Mouse (Mus musculus): ENCODE measurements at regions not wholly inside any gene's neighbourhood (a gene's known extent, or its start where the extent isn't known, plus 50 kb on each side); places are given as distances from the start of the nearest gene placed in this dataset.

DNA sequence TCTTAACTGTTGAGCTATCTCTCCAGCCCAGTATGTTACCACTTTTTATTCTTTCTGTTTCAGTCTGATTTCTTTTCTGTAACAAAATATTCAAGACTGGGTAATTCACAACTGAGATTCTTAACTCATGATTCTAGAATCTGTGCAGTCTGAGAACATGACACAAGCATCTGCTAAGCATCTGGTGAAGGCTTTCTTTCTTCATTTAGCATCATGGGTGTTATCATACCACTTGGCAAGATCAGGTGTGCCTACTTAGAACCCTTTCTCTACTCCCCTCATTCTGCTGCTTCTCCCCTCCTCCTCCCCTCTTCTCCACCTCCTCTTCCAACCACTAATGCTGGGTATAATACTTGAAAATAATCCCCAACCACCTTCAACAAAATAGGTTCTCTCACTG is 62.1 kb upstream of the Pfn2 start:
- DNase-seq (ENCODE audit: low spot score in 2 of 2), result no peak

DNA sequence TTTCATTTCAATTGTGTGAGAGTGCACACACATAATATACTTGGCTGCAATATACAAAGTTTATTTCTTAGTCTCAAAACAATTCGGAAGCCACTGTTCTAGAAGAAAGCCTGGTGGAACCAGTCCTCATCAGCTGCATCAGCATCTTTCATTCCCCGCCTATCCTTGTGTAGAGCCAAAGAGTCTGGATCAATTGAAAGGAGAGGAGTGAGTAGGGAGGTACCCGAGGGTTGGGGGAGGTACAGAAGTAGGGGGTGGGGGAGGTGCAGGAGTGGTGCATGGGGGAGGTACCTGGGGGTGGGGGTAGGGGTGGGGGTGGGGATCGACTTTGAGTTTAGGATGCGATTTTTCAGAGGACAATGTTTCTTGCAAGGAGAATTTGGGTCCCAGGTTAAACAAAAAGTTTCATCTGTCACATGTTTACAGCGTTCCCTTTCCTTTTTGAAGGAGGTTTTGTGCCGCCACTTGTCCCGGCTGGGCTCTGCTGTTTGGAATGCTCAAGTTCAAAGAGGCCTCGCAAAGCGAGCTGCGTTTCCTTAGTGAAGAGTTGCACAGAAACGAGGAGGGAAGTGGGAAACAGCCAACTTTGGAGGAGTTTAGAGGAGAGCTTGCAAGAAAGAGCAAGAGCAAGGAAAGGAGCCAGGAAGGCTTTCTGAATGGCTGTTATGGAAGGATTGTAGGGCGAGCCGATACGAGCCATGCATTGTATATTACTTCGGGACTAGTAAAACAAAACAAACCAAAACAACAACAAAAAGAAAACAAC is 64.1 kb upstream of the Pfn2 start:
- DNase-seq (ENCODE audit: low spot score in 2 of 2), result no peak

DNA sequence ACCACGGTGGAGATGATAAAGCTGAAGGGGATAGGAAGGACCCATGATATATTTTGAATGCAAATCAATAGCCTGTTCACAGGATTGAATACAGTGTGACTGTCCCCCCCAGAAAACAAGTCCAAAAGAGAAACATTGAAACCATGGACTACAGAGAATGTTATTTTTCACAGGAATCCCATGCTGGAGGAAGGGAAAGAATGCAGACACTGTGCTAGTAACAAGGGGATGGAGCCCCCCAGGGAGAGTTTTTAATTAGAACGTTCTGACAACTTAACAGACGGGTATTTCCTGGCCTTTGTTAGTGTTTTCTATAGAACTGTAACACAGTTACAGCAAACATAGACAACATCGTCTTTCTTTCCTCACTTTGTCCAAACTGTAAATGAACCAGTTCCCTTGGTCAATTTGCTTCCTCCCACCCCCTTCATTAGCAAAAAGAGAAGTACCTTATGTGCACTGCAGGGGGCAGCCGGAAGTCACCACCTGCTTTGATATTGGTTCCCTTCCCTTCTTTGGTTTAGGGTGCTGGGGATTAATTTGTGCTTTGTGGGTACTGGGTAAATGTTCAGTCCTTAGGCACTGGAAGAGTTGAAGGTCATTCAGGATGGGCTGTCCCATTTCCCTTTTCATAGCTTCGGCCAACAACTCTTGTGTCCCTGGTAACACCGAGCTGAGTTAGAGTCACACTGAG is 64.9 kb upstream of the Pfn2 start:
- no peak for DNase-seq (ENCODE audit: low spot score in 2 of 2)

DNA sequence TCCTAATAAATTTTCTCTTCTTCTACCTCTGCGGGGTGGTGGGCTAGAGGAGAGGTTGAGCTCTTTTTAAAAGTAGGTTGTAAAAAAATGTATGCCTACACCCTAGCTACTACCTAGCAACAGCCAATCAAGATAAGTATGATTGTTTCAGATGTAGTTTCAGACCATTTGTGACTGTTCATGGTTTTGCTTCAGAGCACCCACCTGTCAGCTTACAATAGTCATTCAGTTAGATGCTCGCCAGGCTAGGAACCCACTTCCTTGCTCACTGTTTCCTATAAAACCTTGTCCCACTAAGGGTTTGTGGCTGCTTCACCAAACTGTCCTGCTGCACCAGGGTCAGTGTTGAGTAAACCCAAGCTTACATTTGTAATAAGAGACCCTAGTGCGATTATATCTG is 66.8 kb upstream of the Pfn2 start:
- no peak for DNase-seq (ENCODE audit: low spot score in 2 of 2)

DNA sequence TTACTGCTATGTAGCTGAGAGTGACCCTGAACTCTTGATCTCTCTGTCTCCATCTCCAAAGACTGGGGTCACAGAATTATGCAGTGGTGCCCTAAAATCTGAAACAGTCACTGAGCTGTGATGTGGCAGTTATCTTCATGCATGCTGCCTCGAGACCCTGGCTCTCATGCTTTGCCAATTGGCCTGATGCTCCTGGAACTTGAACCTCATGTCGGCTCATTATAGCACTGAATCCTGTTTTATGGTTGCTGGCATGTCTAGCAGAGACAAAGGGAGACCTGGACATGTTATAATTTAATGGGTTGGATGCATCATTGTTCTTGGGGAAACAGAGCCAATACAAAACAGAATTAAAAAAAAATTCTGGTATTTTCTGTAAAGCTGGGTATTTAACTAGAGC is 71.0 kb upstream of the Pfn2 start:
- DNase-seq (ENCODE audit: low spot score in 2 of 2), result no peak

DNA sequence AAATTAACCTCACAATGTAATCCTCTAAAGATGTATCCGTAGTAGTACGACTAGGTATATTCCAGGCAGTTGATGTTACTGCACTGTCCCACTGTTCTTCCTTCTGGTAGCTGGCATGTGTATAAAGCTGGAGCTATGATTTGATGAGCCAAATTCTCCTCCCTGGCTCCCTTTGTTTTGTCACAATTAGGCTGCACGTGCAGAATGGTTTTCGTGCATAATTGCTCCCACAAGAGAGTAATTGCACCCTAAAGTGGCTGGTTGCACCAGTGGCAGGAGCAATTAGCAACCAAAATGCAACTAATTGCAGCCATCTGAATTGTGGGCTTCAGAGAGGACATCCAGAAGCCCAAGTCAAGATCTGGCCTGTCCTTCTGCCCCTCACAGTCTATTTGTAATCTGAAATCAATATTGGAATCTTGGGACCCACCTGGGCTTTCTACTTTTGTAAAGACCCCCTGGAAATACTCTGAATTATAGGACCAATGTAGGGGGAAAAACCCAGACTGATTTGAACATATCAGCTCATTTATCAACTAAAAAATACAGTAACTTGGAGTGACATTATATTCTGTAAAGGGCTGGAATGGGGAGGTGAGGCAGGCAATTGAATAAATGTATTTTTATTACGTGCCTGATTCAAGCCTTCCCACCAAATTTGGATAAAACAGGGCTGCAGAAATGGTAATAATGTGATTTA is 71.7 kb upstream of the Pfn2 start:
- no peak for DNase-seq (ENCODE audit: low spot score in 2 of 2)

DNA sequence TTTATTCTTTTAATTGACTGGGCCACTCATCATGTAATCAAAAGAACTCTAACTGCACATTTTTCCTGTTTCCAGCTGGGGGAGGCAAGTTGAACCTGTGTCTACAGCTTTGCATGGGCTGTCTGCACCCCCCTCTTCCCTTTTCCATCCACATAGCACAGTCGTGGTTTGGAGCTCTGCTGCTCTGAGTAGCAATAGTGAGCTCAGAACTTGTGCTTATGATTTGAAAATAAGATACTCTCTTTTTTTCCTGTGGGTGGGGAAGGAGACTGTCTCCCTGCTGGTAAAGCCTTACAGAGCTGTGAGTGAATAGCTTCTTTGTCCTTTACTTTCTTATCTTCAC is 72.2 kb upstream of the Pfn2 start:
- no peak for DNase-seq (ENCODE audit: low spot score in 2 of 2)

DNA sequence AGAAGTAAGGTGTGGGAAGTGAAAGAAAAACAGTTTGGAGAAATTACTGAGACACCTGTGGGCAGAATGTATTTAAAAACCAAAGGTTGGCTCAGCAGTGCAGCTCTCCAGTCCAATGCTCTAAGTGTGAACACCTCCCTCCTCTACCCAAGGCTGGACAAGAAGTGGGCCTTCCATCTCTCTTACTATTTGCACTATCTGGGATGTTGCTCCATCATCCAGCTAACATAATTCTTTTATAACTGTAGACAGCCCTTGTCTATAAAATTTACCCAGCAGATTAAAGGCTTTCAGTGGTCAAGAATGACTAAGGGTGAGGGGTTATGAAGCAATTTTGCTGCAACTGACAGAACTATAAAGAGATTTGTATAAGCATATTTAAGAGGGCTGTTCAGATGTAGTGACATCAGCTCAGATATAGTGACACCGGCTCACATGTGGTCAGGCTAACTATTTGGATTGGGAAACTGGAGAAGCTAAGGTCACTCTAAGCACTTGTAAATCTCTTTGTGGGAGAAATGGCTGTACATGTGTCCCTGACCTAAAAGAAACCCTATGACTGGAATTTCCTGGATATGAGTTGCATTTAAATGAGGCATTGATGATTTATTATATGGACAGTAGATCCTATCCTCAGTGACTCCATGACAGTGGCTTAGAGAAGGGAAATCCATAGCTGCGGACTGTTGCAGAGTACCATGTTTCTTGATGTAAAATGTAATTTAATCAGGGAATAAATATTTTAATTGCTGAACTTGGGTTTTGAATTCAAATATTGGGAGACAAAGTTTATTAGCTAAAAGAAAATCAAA is 73.4 kb upstream of the Pfn2 start:
- DNase-seq (ENCODE audit: low spot score in 2 of 2), result no peak

DNA sequence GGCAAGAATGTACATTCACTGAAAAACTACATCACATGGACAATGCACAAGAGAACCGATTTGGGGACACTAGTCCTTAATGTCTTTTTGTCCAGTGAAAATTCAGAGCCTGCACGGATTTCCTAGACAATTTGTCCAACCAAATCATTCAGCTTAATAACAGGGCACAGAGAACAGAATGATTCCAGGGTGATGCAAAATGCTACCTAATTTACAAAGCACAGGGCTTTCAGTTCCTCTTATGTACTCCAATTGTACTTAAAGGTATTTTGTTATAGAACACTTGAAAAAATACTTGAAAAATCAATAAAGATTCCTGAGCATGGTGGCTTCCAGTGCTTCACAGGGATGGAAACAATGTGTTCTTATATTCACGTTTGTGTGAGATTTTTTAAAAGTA is 75.2 kb upstream of the Pfn2 start:
- no peak for DNase-seq (ENCODE audit: low spot score in 2 of 2)

DNA sequence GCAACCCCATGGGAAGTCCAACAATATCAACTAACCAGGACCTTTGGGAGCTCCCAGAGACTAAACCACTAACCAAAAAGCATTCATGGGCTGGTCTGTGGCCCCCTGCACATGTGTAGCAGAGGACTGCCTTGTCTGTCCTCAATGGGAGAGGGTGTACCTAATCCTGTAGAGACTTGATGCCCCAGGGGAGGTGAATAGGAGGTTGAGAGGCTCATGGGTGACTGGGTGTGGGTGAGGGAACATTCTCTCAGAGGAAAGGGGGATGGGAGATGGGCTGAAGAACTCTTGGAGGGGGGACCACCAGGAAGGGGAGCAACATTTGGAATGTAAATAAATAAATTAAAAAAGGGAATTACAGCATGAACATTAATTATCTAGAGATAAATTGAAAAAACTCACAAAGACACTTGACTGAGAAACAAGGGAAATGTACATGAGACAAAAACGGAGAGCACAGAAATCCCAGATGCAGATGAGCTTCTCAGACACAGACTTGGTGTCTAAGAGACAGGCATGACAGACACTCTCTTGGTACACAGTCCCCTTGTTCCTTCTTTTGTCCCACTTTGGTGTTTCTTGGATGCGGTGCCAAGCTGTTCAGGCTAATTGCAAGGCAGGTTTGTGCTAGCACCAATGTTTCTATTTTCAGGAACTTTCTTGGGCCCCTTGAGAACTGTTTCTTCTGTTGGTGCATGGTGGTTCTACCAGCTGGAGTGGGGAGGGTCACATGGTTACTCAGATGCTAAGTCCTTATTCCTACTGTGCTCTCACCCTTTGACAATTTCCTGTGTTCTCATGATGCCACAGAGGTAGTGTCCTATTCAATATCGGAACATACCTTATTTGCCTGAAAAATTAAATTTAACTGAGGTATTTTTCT is 85.0 kb upstream of the Pfn2 start:
- no peak for DNase-seq (ENCODE audit: low spot score in 2 of 2)

DNA sequence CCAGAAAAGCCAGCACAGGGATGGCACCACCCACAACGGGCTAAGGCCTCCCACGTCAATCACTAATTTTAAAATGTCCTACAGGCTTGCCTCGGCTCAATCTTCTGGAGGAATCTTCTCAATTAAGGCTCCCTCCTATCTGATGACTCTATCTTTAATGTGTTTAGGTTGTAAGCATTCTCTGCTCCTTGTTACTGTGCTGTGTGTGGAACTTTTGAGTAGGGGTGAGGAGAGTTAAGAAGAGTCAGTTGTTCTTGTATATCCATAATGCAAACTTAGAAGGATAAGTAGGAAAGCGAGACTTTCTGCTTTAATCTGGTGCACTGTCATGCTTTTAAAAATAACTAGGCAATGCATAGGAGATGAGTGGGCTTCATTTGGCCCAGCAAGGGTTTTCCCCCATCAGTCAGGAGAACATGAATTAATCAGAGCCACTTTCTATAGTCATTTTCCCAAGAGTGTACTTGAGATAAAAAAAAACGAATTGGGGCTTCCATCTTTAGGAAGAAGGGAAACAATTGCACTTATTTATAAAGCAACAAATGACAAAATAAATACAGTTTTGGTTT is 87.2 kb upstream of the Pfn2 start:
- no peak for DNase-seq (ENCODE audit: low spot score in 2 of 2)

DNA sequence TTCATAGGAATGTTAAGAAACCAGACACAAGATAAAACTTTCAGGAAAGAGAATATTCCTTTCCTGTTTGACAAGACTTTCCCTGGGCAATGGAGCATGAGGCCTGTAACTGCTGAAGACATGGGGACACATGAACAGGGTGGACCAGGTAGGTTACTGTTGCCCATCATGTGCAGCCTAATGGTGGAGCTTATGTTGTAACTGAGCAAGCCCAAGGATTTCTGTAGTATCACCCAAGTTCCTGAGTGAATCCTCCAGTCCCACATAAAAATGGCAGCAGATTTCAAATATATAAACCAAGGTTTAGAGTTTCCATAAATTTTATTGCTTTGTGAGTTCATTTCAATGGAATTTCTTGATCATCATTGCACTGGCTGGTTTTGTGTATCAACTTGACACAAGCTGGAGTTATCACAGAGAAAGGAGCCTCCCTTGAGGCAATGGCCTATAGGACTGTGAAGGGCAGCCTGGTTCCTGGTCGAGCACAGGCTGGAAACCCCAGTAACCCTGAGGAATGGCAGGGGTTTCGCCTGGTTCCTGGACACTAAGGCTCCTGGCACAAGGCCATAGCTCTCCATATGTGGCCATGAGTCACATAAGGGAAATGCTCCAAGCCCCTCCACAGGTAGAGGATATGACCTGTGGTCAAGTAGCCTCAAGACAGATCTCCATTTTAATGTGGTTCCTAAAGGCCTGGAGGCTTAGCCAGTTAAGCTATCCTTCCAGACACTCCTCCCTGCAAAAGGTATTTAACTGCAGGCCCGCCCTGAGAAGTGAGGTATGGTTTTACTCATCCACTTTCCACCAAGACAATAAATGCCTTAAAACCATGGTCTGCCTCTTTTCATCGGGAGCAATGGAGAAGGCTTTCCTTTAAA is 92.9 kb upstream of the Pfn2 start:
- no peak for DNase-seq (ENCODE audit: low spot score in 2 of 2)

DNA sequence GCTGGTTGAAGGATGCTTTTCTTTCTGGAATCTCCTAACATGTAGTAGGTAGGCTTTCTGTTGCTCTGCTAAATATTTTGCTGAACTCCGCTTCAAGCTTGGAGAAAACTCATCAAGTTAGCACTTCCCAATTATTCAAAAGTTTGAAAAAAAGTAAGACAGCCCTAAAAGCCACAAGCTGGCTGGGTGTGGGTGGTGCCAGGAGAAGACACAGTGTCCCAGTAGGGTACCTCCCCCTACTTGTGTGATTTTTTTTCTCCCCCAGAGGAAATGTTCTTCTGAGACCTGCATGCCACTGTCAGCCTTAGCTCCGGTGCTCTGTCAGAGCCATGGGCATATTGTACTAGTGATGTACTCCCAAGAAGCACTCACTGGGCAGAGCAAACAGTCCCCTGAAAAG is 96.8 kb upstream of the Pfn2 start:
- no peak for DNase-seq (ENCODE audit: low spot score in 2 of 2)

DNA sequence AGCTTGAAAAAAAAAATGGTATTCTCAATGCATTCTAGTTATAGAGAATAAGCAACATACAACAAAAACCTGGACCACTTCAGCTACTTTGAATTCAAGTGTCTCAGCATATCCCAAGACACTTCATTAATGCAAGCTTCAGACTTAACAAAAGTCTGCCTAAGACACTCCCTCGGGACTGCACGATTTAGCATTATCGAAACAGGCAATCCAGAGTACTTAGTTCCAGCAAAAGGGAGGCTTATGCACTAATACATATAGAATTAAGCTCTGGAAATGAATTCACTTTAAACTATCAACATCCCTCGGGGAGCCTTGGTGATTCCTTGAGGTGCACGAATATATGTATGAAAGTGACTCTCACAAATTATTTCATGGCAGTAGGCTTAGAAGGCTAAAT is 97.9 kb upstream of the Pfn2 start:
- no peak for DNase-seq (ENCODE audit: low spot score in 2 of 2)

DNA sequence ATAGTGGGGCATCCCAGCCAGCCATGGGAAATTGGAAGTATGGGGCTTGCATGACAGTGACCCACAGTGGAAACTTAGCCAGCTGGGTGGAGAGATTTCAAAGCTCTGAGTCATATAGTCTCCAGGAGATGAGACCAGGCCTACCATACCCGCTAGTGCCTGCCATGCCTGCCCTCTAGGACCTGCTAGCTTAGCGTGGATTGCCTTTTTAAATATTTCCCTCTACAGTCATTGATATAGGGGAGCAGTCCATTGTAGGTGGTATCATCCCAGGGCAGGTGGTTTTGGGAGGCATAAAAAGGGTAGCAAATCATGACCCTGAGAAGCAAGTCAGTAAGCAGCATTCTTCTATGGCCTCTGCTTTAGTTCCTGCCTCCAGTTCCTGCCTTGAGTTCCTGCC is 99.5 kb upstream of the Pfn2 start:
- no peak for DNase-seq (ENCODE audit: low spot score in 2 of 2)

DNA sequence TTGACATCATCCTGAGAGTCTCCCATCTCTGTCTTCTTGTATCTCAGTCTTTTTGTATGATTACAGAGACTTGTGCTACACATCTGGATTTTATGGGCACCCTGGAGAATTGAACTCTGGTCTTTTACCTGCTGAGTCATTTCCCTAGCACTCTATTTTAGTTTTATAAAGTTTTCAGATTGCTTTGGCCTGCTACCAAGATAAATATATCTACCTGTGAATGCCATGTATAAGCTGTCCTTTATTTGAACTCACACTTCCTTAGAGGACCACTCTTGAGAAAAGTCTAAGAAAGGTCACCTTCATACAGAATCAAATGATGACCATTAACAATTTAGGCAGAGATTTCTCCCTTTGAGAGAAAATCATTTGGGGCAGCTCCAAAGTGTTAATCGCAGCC is 100.8 kb upstream of the Pfn2 start:
- DNase-seq (ENCODE audit: low spot score in 2 of 2), result no peak

DNA sequence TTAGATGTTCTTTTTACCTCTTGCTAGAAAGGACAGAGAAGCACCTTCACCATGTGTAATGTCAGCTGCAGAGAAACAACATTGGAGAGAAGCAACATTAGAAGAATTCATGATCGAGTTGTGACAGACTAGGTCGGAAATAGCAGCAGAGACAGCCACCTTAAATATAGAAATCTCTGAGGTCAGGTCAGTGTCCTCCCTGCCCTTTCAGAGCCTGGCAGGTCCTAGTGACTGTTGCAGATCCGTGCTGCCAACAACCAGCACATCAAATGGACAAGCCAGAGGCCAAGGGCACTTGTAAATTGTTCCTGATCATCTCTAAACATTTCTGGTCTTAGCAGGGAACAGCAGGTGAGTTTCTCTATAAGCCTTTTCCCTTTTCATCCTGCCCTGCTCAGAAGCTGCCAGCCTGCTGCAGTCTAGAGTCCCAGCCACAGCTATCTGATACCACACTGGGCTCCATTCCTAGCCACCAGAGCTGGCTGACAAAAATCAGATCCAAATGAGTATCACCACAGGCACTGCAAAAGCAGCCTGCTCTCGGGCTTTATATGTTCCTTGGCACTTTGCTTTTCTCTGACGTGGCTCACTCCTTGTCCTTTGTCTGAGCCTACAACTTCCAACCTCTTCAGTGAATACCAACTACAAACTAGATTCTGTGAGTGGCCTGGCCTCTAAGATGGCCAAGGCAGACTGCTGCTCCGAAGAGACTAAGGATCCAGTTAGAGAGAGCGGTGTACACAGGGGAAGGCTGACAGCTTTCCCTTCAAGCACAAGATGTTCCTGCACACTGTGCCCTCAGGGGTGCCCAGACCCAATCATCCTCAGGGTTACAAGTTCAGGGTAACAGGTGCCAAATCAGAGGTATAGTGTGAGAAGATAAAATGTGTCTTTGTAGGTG is 102.8 kb upstream of the Pfn2 start:
- DNase-seq (ENCODE audit: low spot score in 2 of 2), result no peak

DNA sequence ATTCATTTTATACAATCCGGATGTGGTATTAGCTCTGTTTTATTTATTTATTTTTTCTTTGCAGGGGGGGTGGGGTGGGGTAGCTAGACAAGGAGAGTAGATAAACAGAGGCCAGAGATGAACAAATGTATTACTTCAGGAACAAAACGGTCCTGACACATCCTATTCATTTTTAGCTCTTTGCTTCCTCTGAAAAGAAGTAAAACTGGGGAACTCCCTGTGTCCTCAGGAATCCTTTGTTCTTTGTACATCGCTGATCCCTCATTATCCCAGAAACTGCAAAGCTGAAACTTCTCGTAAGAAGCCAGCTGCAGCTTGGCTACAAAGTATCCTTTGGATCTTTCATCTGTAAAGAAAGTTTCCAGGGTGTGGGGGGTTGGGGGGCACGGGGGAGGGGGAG is 103.6 kb upstream of the Pfn2 start:
- DNase-seq (ENCODE audit: low spot score in 2 of 2), result no peak

Measured in adrenal gland, postnatal 4 days (tissue).